Mouse (Mus musculus): Measurements from ENCODE around the gene Gdpd3. TPM values are rescaled to one million over a fixed set of nuclear protein-coding genes. Genes with fewer than 3 reads are reported as not detected.

Gdpd3 gene
- total and polyA plus RNA-seq, 3 experiments = 1.3 to 1.6 (median 1.5) TPM

- Histone ChIP-seq H3K4me2 (ENCODE audit: insufficient read depth, low read depth, poor library complexity, severe bottlenecking) (no peak overlapping the region), H3K36me3 (replicated peaks in 1 of 2; ENCODE audit: control insufficient read depth in 1 of 2, insufficient read depth in 1 of 2, low read length in 1 of 2) (no peaks in the 10 kb centered on the region), H3K4me3 (replicated peaks in 1 of 3; ENCODE audit: low read depth in 2 of 3, low read length in 2 of 3, poor library complexity in 1 of 3) (no peak overlapping the region), H3K9ac (ENCODE audit: insufficient read depth, low read depth) (no peak overlapping the region), H3K4me1 (ENCODE audit: control insufficient read depth in 1 of 2, insufficient read depth in 2 of 2) (peaks cover 2 to 4% of the 10 kb centered on the region in 2 experiments; a peak in 1 of 4 replicates), H3K27ac (ENCODE audit: insufficient read depth, low read depth) (no peak overlapping the region), H3K27me3 (replicated peaks) (peaks cover 25% of the 10 kb centered on the region), H3K9me3 (replicated peaks; ENCODE audit: low read length) (peaks cover 3% of the 10 kb centered on the region), H3K79me2 (replicated peaks; ENCODE audit: control insufficient read depth, extremely low read depth, insufficient read depth, poor library complexity, severe bottlenecking) (no peaks in the 10 kb centered on the region)
- TF ChIP-seq POLR2AphosphoS2 (IDR thresholded peaks at IDR 0.05; ENCODE audit: low read depth, low read length) (no peak), MAZ (IDR thresholded peaks at IDR 0.05; ENCODE audit: low read depth, low read length) (peak; percentile 63; the same call in 1 of the 2 replicates), CTCF (conservative IDR thresholded peaks at IDR 0.05 in 1 of 2, IDR thresholded peaks at IDR 0.05 in 1 of 2; ENCODE audit: low read depth in 2 of 2, low read length in 2 of 2) (peak; percentile 90 to 95), BHLHE40 (IDR thresholded peaks at IDR 0.05; ENCODE audit: low read depth, low read length) (no peak), RAD21 (IDR thresholded peaks at IDR 0.05; ENCODE audit: low read depth, low read length) (peak; percentile 93), RCOR1 (conservative IDR thresholded peaks at IDR 0.05; ENCODE audit: low read depth, low read length) (no peak), ELF1 (IDR thresholded peaks at IDR 0.05; ENCODE audit: low read depth, low read length) (0 out of 2 replicates have a peak, but pooled peaks have one; percentile 20), SMC3 (IDR thresholded peaks at IDR 0.05; ENCODE audit: low read depth, low read length) (peak; percentile 80), ZNF384 (IDR thresholded peaks at IDR 0.05; ENCODE audit: low read depth, low read length) (no peak), TBP (conservative IDR thresholded peaks at IDR 0.05; ENCODE audit: low read depth, low read length) (no peak), USF2 (conservative IDR thresholded peaks at IDR 0.05; ENCODE audit: low read depth, low read length) (no peak), MYC (IDR thresholded peaks at IDR 0.05; ENCODE audit: low read depth, low read length) (no peak), ZC3H11A (IDR thresholded peaks at IDR 0.05; ENCODE audit: low read depth, low read length) (peak; percentile 42; the same call in 1 of the 2 replicates), TCF12 (IDR thresholded peaks at IDR 0.05; ENCODE audit: low read depth, low read length) (no peak), ZKSCAN1 (IDR thresholded peaks at IDR 0.05; ENCODE audit: borderline replicate concordance, low read depth, low read length) (no peak)
- peak; percentile 79 for DNase-seq (ENCODE audit: extremely low read depth)
- in situ Hi-C loops (cut with MboI; ENCODE audit: low pct_ligation_motif_present, low pct_unique_long_range_greater_than_20kb, low sequenced_read_pairs) = no loop called here
- dilution Hi-C loops (cut with MboI; ENCODE audit: extremely low pct_ligation_motif_present, extremely low pct_unique_long_range_greater_than_20kb, low sequenced_read_pairs) = no loop called here
Observed at GRCm38 (mm10) chr7:126821835-126822511, 55.8 kb downstream of the Gdpd3 start.

DNA sequence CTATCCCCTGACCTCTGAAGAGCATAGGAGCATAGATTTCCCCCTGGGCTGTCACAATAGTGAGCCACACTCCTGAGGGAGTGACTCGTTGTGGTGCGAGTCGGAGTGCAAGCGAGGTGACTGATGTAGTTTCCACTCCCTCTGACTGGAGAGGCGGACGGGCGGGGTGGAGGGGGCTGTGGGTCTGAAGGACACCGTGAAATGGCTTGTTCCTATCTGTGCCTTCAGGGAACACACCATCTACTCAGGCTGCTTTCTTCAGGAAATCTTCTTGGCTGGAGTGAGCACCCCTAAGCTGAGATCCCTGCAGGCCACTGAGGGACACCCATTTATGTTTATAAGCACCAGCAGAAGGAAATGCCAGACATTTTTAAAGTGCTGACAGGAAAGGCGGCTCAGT is 56.6 kb downstream of the Gdpd3 start:
- DNase-seq (ENCODE audit: extremely low read depth) = no peak
- no peak overlapping the region for H3K9ac ChIP-seq (ENCODE audit: insufficient read depth, low read depth)
- in situ Hi-C loops (cut with MboI; ENCODE audit: low pct_ligation_motif_present, low pct_unique_long_range_greater_than_20kb, low sequenced_read_pairs) = no loop called here
- H3K27me3 ChIP-seq (replicated peaks) = peaks cover 32% of the 10 kb centered on the region
- no peaks in the 10 kb centered on the region for H3K36me3 ChIP-seq (replicated peaks in 1 of 2; ENCODE audit: control insufficient read depth in 1 of 2, insufficient read depth in 1 of 2, low read length in 1 of 2)
- peaks cover 3% of the 10 kb centered on the region for H3K9me3 ChIP-seq (replicated peaks; ENCODE audit: low read length)
- peaks cover 2 to 4% of the 10 kb centered on the region in 2 experiments; a peak in 1 of 4 replicates for H3K4me1 ChIP-seq (ENCODE audit: control insufficient read depth in 1 of 2, insufficient read depth in 2 of 2)
- no peaks in the 10 kb centered on the region for H3K79me2 ChIP-seq (replicated peaks; ENCODE audit: control insufficient read depth, extremely low read depth, insufficient read depth, poor library complexity, severe bottlenecking)
- TF ChIP-seq HCFC1 (IDR thresholded peaks at IDR 0.05; ENCODE audit: low read depth, low read length) (no peak), ZKSCAN1 (IDR thresholded peaks at IDR 0.05; ENCODE audit: borderline replicate concordance, low read depth, low read length) (no peak), IRF4 (IDR thresholded peaks at IDR 0.05; ENCODE audit: low read depth, low read length) (no peak), POLR2AphosphoS2 (IDR thresholded peaks at IDR 0.05; ENCODE audit: low read depth, low read length) (no peak), MAZ (IDR thresholded peaks at IDR 0.05; ENCODE audit: low read depth, low read length) (no peak), E2F4 (IDR thresholded peaks at IDR 0.05; ENCODE audit: insufficient replicate concordance, low read depth, low read length) (no peak), MXI1 (IDR thresholded peaks at IDR 0.05; ENCODE audit: low read depth, low read length) (no peak), USF1 (IDR thresholded peaks at IDR 0.05; ENCODE audit: low read depth, low read length) (no peak), EP300 (IDR thresholded peaks at IDR 0.05; ENCODE audit: low read length) (no peak), BHLHE40 (IDR thresholded peaks at IDR 0.05; ENCODE audit: low read depth, low read length) (no peak), MAX (IDR thresholded peaks at IDR 0.05; ENCODE audit: low read length) (no peak), NELFE (IDR thresholded peaks at IDR 0.05; ENCODE audit: low read depth, low read length) (no peak), GABPA (IDR thresholded peaks at IDR 0.05; ENCODE audit: insufficient replicate concordance, low read depth, low read length) (no peak), CHD2 (IDR thresholded peaks at IDR 0.05; ENCODE audit: low read length) (no peak), PAX5 (IDR thresholded peaks at IDR 0.05; ENCODE audit: low read length) (no peak), NRF1 (IDR thresholded peaks at IDR 0.05; ENCODE audit: low read depth, low read length) (no peak), ELF1 (IDR thresholded peaks at IDR 0.05; ENCODE audit: low read depth, low read length) (no peak), JUN (IDR thresholded peaks at IDR 0.05; ENCODE audit: insufficient read depth, low read depth, low read length) (no peak), RCOR1 (conservative IDR thresholded peaks at IDR 0.05; ENCODE audit: low read depth, low read length) (no peak)
- H3K4me2 ChIP-seq (ENCODE audit: insufficient read depth, low read depth, poor library complexity, severe bottlenecking) = no peak overlapping the region
- no peak overlapping the region for H3K27ac ChIP-seq (ENCODE audit: insufficient read depth, low read depth)
- no peak overlapping the region for H3K4me3 ChIP-seq (replicated peaks in 1 of 3; ENCODE audit: low read depth in 2 of 3, low read length in 2 of 3, poor library complexity in 1 of 3)
- dilution Hi-C loops (cut with MboI; ENCODE audit: extremely low pct_ligation_motif_present, extremely low pct_unique_long_range_greater_than_20kb, low sequenced_read_pairs) = no loop called here

All from CH12.LX (cell line).